Mouse (Mus musculus) kidney, embryonic 16.5 days (tissue): ENCODE data around the gene Ptprj. TPM values are rescaled to one million over a fixed set of nuclear protein-coding genes. Genes with fewer than 3 reads are reported as not detected.

Experiments
- ATAC-seq: fragments of 200-750 bp; cut with Nextera tagmentation; 2 replicates; pipeline ENCODE4 v1.8.0; 2017; ENCODE audit warnings: moderate TSS enrichment; ENCODE audit not compliant: low FRiP score, low TSS enrichment
- H3K27ac ChIP-seq: fragments of 300-500 bp; sonication (generic); 2 replicates; pipeline ENCODE4 v1.5.1; 2014; ENCODE audit warnings: low read length
- H3K27me3 ChIP-seq: fragments of 300-500 bp; sonication (generic); 2 replicates; pipeline ENCODE4 v1.6.1; 2014; ENCODE audit warnings: low read length, control low read depth, mixed read lengths; ENCODE audit not compliant: insufficient read depth
- H3K36me3 ChIP-seq: fragments of 300-500 bp; sonication (generic); 2 replicates; pipeline ENCODE4 v1.6.1; 2014; ENCODE audit warnings: low read length, control low read depth, mixed read lengths; ENCODE audit not compliant: insufficient read depth
- H3K4me1 ChIP-seq: fragments of 300-500 bp; sonication (generic); 2 replicates; pipeline ENCODE4 v1.6.1; 2014; ENCODE audit warnings: low read length, control low read depth, mixed read lengths; ENCODE audit not compliant: insufficient read depth
- H3K4me2 ChIP-seq: fragments of 300-500 bp; sonication (generic); replicated peaks from 2 replicates; pipeline ENCODE4 v1.6.1; 2014; ENCODE audit warnings: low read depth, low read length
- H3K4me3 ChIP-seq: fragments of 300-500 bp; sonication (generic); 2 replicates; pipeline ENCODE4 v1.5.1; 2014; ENCODE audit warnings: mild to moderate bottlenecking, low read length
- H3K9ac ChIP-seq: fragments of 300-500 bp; sonication (generic); replicated peaks from 2 replicates; pipeline ENCODE4 v1.6.1; 2014; ENCODE audit warnings: low read length
- H3K9me3 ChIP-seq: fragments of 300-500 bp; sonication (generic); 2 replicates; pipeline ENCODE4 v1.6.1; 2016; ENCODE audit warnings: low read length, control low read depth
- whole genome bisulfite sequencing: fragments of 180-500 bp; shearing (Covaris S2); extraction: QIAGEN DNeasy Blood & Tissue Kit; methylation state at CpG from one replicate; pipeline ENCODE4 v1.1.7; 2014; 5-methylcytosine and 5-hydroxymethylcytosine counted together
- polyA plus RNA-seq: library from polyadenylated mRNA; unstranded; fragments of >200 nt; fragmentation: Nextera tagmentation; extraction: Ambion mirVana; gene quantifications from 2 replicates; pipeline ENCODE4 v1.2.1, GENCODE M21; 2015

Ptprj gene
- polyA plus RNA-seq, 1 experiment from 2014 or later, result 7.0 TPM

- no peak for ATAC-seq
- Histone ChIP-seq H3K9me3 (no peaks in the 10 kb centered on the region), H3K36me3 (no peaks in the 10 kb centered on the region), H3K9ac (no peak overlapping the region), H3K27ac (no peak overlapping the region), H3K27me3 (no peaks in the 10 kb centered on the region), H3K4me2 (no peak overlapping the region), H3K4me3 (no peak overlapping the region), H3K4me1 (peaks cover 16% of the 10 kb centered on the region)
- 74% methylated on average over 4 of the region's 4 CpGs for WGBS
Measured at GRCm38 (mm10) chr2:90563171-90563570, 17.3 kb downstream of the Ptprj start.

DNA sequence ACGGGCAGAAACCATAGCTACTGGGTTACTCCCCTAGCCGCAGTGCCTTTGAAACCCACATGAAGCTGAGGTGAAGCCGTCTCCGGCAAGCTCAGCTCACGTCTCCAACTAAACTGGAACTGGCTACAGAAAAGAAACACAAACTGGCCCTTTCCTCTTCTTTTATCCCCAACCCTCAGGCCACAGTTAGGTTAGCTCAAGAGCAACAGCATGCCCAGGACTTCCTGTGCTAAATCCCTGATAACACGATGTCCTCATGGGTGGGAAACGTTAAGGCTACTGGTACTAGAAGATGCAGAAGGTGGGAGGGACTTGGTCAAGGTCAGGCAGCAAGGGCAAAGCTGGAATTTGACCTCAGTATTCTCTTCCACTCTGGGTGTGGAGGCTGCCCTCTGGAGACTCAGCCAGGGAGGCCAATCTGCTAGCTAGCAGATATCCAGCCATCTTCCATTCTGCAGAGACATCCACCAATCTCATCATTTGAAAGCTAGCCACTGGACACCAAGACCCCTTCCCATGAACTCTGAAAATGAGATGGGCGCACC, 18.2 kb downstream of the Ptprj start:
- Histone ChIP-seq H3K9me3 (no peaks in the 10 kb centered on the region), H3K36me3 (no peaks in the 10 kb centered on the region), H3K9ac (no peak overlapping the region), H3K27ac (0 out of 2 replicates have a peak overlapping the region, but pooled peaks have one; percentile 31), H3K27me3 (no peaks in the 10 kb centered on the region), H3K4me1 (peaks cover 16% of the 10 kb centered on the region), H3K4me3 (no peak overlapping the region), H3K4me2 (no peak overlapping the region)
- no peak for ATAC-seq
- WGBS, result 48% methylated on average over 8 of the region's 8 CpGs

GRCm38 (mm10) chr2:90560197-90560843, 20.1 kb downstream of the Ptprj start:
- no peak; the same call in 1 of the 2 replicates for ATAC-seq
- Histone ChIP-seq H3K36me3 (no peaks in the 10 kb centered on the region), H3K9ac (no peak overlapping the region), H3K9me3 (no peaks in the 10 kb centered on the region), H3K4me2 (no peak overlapping the region), H3K27ac (no peak overlapping the region), H3K4me1 (peaks cover 16% of the 10 kb centered on the region), H3K27me3 (no peaks in the 10 kb centered on the region), H3K4me3 (no peak overlapping the region)
- WGBS, result 58% methylated on average over 6 of the region's 6 CpGs

- no peak for ATAC-seq
- peaks cover 17% of the 10 kb centered on the region for H3K4me1 ChIP-seq
- no peak overlapping the region for H3K27ac ChIP-seq
- no peak overlapping the region for H3K4me3 ChIP-seq
- no peak overlapping the region for H3K4me2 ChIP-seq
- H3K9ac ChIP-seq, result no peak overlapping the region
- 82% methylated on average over 12 of the region's 12 CpGs for WGBS
- H3K27me3 ChIP-seq, result no peaks in the 10 kb centered on the region
- no peaks in the 10 kb centered on the region for H3K36me3 ChIP-seq
- no peaks in the 10 kb centered on the region for H3K9me3 ChIP-seq
Measured at GRCm38 (mm10) chr2:90559688-90560196, 20.7 kb downstream of the Ptprj start.

DNA sequence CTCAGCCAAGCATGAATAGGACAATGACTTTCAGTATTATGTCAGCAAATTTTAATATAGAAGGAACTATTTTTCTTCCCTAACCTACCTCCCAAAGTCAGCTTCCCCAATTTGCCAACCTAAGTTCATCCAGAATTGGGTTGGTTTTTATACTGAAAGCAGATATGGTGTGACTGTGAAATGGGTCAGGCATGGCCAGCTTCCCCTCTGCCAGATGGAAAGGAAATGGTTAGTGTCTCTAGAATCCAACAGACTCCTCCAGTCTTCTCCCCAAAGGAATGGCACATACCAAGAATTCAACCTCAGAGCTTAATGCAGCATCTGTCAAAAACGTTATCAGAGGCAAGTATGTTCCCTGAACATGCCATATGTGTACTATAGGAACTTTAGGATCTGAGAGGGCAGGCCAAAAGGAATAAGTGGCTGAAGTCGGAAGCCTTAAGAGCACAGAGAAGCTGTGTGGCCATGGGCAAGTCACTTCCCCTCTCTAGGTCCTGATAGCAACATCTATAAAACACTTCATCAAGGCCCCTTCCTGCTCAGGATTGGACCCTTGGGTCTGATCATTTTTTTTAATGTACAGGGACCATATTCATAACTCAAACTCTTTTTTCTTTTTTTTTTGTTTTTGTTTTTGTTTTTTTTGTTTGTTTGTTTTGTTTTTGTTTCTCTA, 21.3 kb downstream of the Ptprj start:
- no peak for ATAC-seq
- WGBS, result 85% methylated on average over 2 of the region's 2 CpGs

GRCm38 (mm10) chr2:90558361-90558760, 22.1 kb downstream of the Ptprj start:
- no peak overlapping the region for H3K4me3 ChIP-seq
- H3K9me3 ChIP-seq, result no peaks in the 10 kb centered on the region
- H3K27ac ChIP-seq, result no peak overlapping the region
- ATAC-seq, result no peak
- peaks cover 19% of the 10 kb centered on the region for H3K4me1 ChIP-seq
- no peaks in the 10 kb centered on the region for H3K36me3 ChIP-seq
- no peak overlapping the region for H3K9ac ChIP-seq
- no peaks in the 10 kb centered on the region for H3K27me3 ChIP-seq
- WGBS, result 82% methylated on average over 11 of the region's 11 CpGs
- no peak overlapping the region for H3K4me2 ChIP-seq

More for the DNA sequence above, 21.3 kb downstream of the Ptprj start:
- no peaks in the 10 kb centered on the region for H3K36me3 ChIP-seq
- no peak overlapping the region for H3K4me3 ChIP-seq
- no peaks in the 10 kb centered on the region for H3K9me3 ChIP-seq
- no peaks in the 10 kb centered on the region for H3K27me3 ChIP-seq
- no peak overlapping the region for H3K9ac ChIP-seq
- H3K4me1 ChIP-seq, result peaks cover 15% of the 10 kb centered on the region
- no peak overlapping the region for H3K27ac ChIP-seq
- no peak overlapping the region for H3K4me2 ChIP-seq

DNA sequence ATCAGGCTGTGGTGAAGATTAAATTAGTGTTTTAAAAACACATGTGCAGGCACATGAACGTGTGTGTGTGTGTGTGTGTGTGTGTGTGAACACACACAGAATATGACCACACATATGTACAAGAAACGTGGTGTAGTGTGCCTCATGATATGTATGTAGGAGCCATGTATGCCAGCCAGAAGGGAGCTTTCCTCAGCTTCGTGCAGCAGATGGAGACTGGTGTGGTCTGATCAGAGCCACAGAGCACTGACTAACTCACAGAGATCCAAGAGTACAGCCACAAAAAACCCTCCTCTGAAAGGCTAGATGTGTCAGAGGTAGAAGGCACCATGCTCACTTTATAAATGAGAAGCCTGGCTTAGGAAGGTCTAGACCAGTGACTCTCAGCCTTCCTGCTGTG, 22.5 kb downstream of the Ptprj start:
- Histone ChIP-seq H3K4me3 (no peak overlapping the region), H3K9me3 (no peaks in the 10 kb centered on the region), H3K4me1 (peaks cover 19% of the 10 kb centered on the region), H3K27ac (peak overlapping the region; percentile 13; the same call in 1 of the 2 replicates), H3K9ac (no peak overlapping the region), H3K4me2 (no peak overlapping the region), H3K27me3 (no peaks in the 10 kb centered on the region), H3K36me3 (no peaks in the 10 kb centered on the region)
- WGBS, result 81% methylated on average over 3 of the region's 3 CpGs
- no peak for ATAC-seq

- H3K27ac ChIP-seq, result no peak overlapping the region
- no peaks in the 10 kb centered on the region for H3K9me3 ChIP-seq
- no peak overlapping the region for H3K4me3 ChIP-seq
- WGBS, result 80% methylated on average over 5 of the region's 5 CpGs
- no peak overlapping the region for H3K9ac ChIP-seq
- no peaks in the 10 kb centered on the region for H3K27me3 ChIP-seq
- no peaks in the 10 kb centered on the region for H3K36me3 ChIP-seq
- H3K4me1 ChIP-seq, result peaks cover 12% of the 10 kb centered on the region
- H3K4me2 ChIP-seq, result no peak overlapping the region
- ATAC-seq, result no peak
Measured at GRCm38 (mm10) chr2:90555744-90556143, 24.7 kb downstream of the Ptprj start.

DNA sequence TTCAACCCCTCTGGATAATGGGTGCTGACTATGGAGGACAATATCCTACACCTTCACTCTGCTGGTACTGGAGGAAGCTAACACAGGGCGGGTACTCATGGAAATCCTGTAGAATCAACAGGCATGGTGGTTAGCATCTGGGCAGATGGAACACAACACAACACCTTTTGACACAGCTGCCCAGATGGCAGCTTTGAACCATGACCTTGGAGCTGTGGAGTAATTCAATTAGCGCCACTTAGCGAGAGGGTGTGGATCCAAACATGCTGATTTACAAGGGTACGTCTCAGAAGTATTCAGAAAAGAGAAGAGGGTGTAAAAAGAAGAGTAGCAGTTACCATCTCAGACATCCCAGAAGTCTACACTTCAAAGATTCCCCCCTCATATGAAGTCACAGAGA, 25.6 kb downstream of the Ptprj start:
- no peak for ATAC-seq
- H3K9me3 ChIP-seq, result no peaks in the 10 kb centered on the region
- H3K4me3 ChIP-seq, result no peak overlapping the region
- no peaks in the 10 kb centered on the region for H3K36me3 ChIP-seq
- H3K27me3 ChIP-seq, result no peaks in the 10 kb centered on the region
- H3K4me2 ChIP-seq, result no peak overlapping the region
- 58% methylated on average over 4 of the region's 4 CpGs for WGBS
- no peak overlapping the region for H3K27ac ChIP-seq
- H3K9ac ChIP-seq, result no peak overlapping the region
- H3K4me1 ChIP-seq, result peaks cover 15% of the 10 kb centered on the region

DNA sequence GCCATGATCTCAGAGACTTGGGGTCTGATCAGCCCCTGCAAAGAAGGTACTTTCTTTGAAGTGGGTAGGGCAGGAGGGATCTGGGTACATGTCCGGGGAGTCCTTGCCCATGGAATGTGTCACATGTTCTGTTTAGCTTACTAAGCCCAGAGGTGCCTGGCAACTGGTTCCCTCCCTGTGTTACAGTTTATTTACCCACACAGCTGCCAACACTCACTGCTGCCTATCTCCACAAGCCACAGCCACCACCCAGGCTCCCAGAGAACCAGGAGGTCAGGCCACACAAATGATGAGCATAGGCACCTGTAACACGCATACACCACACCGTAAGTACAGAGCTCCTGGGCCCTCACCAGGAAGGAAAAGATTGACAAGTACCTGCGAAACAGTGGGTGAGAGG, 26.6 kb downstream of the Ptprj start:
- no peak overlapping the region for H3K9ac ChIP-seq
- peak; percentile 17; the same call in 1 of the 2 replicates for ATAC-seq
- H3K27ac ChIP-seq, result peak overlapping the region; percentile 16; the same call in 1 of the 2 replicates
- H3K27me3 ChIP-seq, result no peaks in the 10 kb centered on the region
- peaks cover 18% of the 10 kb centered on the region for H3K4me1 ChIP-seq
- 82% methylated on average over 4 of the region's 4 CpGs for WGBS
- H3K4me3 ChIP-seq, result no peak overlapping the region
- H3K9me3 ChIP-seq, result no peaks in the 10 kb centered on the region
- no peaks in the 10 kb centered on the region for H3K36me3 ChIP-seq
- H3K4me2 ChIP-seq, result no peak overlapping the region
